Mouse (Mus musculus) bone marrow, adult 2 months (tissue): ENCODE data around the gene Thbs3.

ENCODE experiments used
- CTCF ChIP-seq: fragments of 200-500 bp; IDR thresholded peaks from 2 replicates; pipeline ENCODE4 v1.5.1; 2011; ENCODE audit warnings: low read length, control low read depth; ENCODE audit not compliant: control insufficient read depth, insufficient read depth
- POLR2A ChIP-seq: fragments of 200-500 bp; IDR thresholded peaks from 2 replicates; pipeline ENCODE4 v1.6.1; 2011; ENCODE audit warnings: low read depth, mild to moderate bottlenecking, control low read depth, low read length, borderline replicate concordance; ENCODE audit not compliant: control insufficient read depth

DNA sequence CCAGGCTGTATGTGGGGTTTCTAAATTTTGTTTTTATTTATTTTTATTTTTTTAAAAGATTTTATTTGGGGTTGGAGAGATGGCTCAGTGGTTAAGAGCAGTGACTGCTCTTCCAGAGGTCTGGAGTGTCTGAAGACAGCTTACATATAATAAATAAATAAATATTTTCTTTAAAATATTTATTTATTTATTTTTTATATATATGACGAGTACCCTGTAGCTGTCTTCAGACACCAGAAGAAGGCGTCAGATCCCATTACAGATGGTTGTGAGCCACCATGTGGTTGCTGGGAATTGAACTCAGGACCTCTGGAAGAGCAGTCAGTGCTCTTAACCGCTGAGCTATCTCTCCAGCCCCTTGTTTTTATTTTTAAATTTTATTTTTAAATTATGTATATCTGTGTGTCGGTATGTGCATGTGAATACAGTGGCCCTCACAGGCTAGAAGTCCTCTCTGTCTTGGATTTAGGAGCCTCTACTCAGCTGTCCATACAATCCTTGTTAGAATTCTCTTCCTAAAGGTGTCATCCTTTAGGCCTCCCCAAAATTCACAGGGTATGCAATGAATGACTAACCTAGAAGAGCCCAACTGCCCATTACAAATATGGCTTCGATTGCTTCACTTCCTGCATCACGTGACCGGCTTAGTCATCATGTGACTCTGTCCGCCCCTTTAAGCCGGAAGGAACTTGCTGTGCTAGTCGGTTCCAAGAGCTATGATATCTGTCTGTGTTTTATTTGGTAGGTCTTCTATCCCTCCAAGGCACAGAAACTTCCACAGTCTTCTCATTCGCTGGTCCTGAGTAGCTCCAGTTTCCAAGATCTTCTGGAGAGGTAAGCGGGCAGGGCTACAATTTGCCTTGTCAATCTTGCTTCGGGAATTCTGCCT, 12.5 kb upstream of the Thbs3 start, which contains the start of gene Gba:
- TF ChIP-seq CTCF (no peak), POLR2A (no peak)
